Mouse (Mus musculus) limb, embryonic 13.5 days (tissue): ENCODE measurements around the gene Dis3l2. TPM values are rescaled to one million over a fixed set of nuclear protein-coding genes. Genes with fewer than 3 reads are reported as not detected.

Experiments
- ATAC-seq: fragments of 200-750 bp; cut with Nextera tagmentation; 2 replicates; pipeline ENCODE4 v1.8.0; 2017; ENCODE audit warnings: low read depth, moderate number of reproducible peaks, moderate TSS enrichment; ENCODE audit not compliant: low FRiP score
- H3K27ac ChIP-seq: fragments of 300-500 bp; sonication (generic); 2 replicates; pipeline ENCODE4 v1.5.1; 2015; ENCODE audit warnings: inconsistent platforms, mild to moderate bottlenecking, moderate library complexity
- H3K27me3 ChIP-seq: fragments of 300-500 bp; sonication (generic); 2 replicates; pipeline ENCODE4 v1.6.1; 2015; ENCODE audit warnings: mild to moderate bottlenecking, inconsistent platforms
- H3K36me3 ChIP-seq: fragments of 300-500 bp; sonication (generic); 2 replicates; pipeline ENCODE4 v1.6.1; 2015; ENCODE audit warnings: inconsistent platforms, mild to moderate bottlenecking, moderate library complexity
- H3K4me1 ChIP-seq: fragments of 300-500 bp; sonication (generic); 2 replicates; pipeline ENCODE4 v1.6.1; 2015; ENCODE audit warnings: inconsistent platforms
- H3K4me2 ChIP-seq: fragments of 300-500 bp; sonication (generic); replicated peaks from 2 replicates; pipeline ENCODE4 v1.6.1; 2015; ENCODE audit warnings: inconsistent platforms, mild to moderate bottlenecking, moderate library complexity
- H3K4me3 ChIP-seq: fragments of 300-500 bp; sonication (generic); 2 replicates; pipeline ENCODE4 v1.5.1; 2015; ENCODE audit warnings: moderate library complexity, mild to moderate bottlenecking, inconsistent platforms
- H3K9ac ChIP-seq: fragments of 300-500 bp; sonication (generic); 2 replicates; pipeline ENCODE4 v1.6.1; 2015; ENCODE audit warnings: mild to moderate bottlenecking, inconsistent platforms
- H3K9me3 ChIP-seq: fragments of 300-500 bp; sonication (generic); 2 replicates; pipeline ENCODE4 v1.6.1; 2016; ENCODE audit warnings: inconsistent platforms
- WGBS: fragments of 180-500 bp; shearing (Covaris S2); methylation state at CpG from one replicate; pipeline ENCODE4 v1.1.7; 2015; 5-methylcytosine and 5-hydroxymethylcytosine counted together
- polyA plus RNA-seq: library from polyadenylated mRNA; unstranded; fragments of >200 nt; fragmentation: Nextera tagmentation; extraction: Ambion mirVana; gene quantifications from 2 replicates; pipeline ENCODE4 v1.2.1, GENCODE M21; 2015

Dis3l2 gene
- polyA plus RNA-seq, 1 experiment from 2014 or later, result 28.6 TPM

- Histone ChIP-seq H3K9me3 (no peaks in the 10 kb centered on the region; the same call in 1 of the 2 replicates), H3K4me1 (peaks cover 5% of the 10 kb centered on the region), H3K36me3 (peaks cover 6% of the 10 kb centered on the region), H3K9ac (no peak overlapping the region), H3K27ac (no peak overlapping the region), H3K4me2 (no peak overlapping the region), H3K27me3 (no peaks in the 10 kb centered on the region), H3K4me3 (no peak overlapping the region)
- ATAC-seq, result no peak
- WGBS, result 57% methylated on average over 2 of the region's 2 CpGs
Observed at GRCm38 (mm10) chr1:87003169-87003552, 299.6 kb downstream of the Dis3l2 start.

- H3K9me3 ChIP-seq, result no peaks in the 10 kb centered on the region; the same call in 1 of the 2 replicates
- H3K9ac ChIP-seq, result no peak overlapping the region
- H3K4me3 ChIP-seq, result no peak overlapping the region
- H3K4me1 ChIP-seq, result peaks cover 15% of the 10 kb centered on the region
- H3K36me3 ChIP-seq, result peaks cover 6% of the 10 kb centered on the region; the same call in 1 of the 2 replicates
- H3K27me3 ChIP-seq, result no peaks in the 10 kb centered on the region
- ATAC-seq, result no peak
- H3K4me2 ChIP-seq, result no peak overlapping the region
- 90% methylated on average over 1 of the region's 1 CpGs for WGBS
- no peak overlapping the region for H3K27ac ChIP-seq
Observed at GRCm38 (mm10) chr1:87006425-87006824, 302.8 kb downstream of the Dis3l2 start.

GRCm38 (mm10) chr1:87008211-87008610 lies 304.6 kb downstream of the Dis3l2 start:
- Histone ChIP-seq H3K27ac (no peak overlapping the region), H3K4me3 (no peak overlapping the region), H3K4me2 (no peak overlapping the region), H3K9ac (no peak overlapping the region), H3K27me3 (no peaks in the 10 kb centered on the region), H3K9me3 (no peaks in the 10 kb centered on the region; the same call in 1 of the 2 replicates), H3K4me1 (peaks cover 23% of the 10 kb centered on the region), H3K36me3 (peaks cover 6% of the 10 kb centered on the region; the same call in 1 of the 2 replicates)
- WGBS, result 11% methylated on average over 1 of the region's 1 CpGs
- no peak for ATAC-seq

- Histone ChIP-seq H3K9ac (no peak overlapping the region), H3K4me1 (peaks cover 23% of the 10 kb centered on the region), H3K4me2 (no peak overlapping the region), H3K36me3 (peaks cover 6% of the 10 kb centered on the region; the same call in 1 of the 2 replicates), H3K9me3 (no peaks in the 10 kb centered on the region; the same call in 1 of the 2 replicates), H3K27ac (no peak overlapping the region), H3K27me3 (no peaks in the 10 kb centered on the region), H3K4me3 (no peak overlapping the region)
- WGBS, result 81% methylated on average over 3 of the region's 3 CpGs
- ATAC-seq, result no peak
Observed at GRCm38 (mm10) chr1:87009156-87009555, 305.5 kb downstream of the Dis3l2 start.

- no peak overlapping the region for H3K4me2 ChIP-seq
- WGBS, result 60% methylated on average over 12 of the region's 12 CpGs
- no peak overlapping the region for H3K4me3 ChIP-seq
- peaks cover 23% of the 10 kb centered on the region for H3K4me1 ChIP-seq
- H3K9ac ChIP-seq, result no peak overlapping the region
- no peaks in the 10 kb centered on the region for H3K36me3 ChIP-seq
- ATAC-seq, result no peak
- H3K9me3 ChIP-seq, result no peaks in the 10 kb centered on the region
- no peaks in the 10 kb centered on the region for H3K27me3 ChIP-seq
- H3K27ac ChIP-seq, result peak overlapping the region; percentile 65; the same call in 1 of the 2 replicates
Observed at GRCm38 (mm10) chr1:87010629-87011330, 307.2 kb downstream of the Dis3l2 start.

GRCm38 (mm10) chr1:87011718-87012117 lies 308.1 kb downstream of the Dis3l2 start:
- no peaks in the 10 kb centered on the region for H3K27me3 ChIP-seq
- no peak overlapping the region for H3K4me2 ChIP-seq
- H3K36me3 ChIP-seq, result no peaks in the 10 kb centered on the region
- WGBS, result 50% methylated on average over 3 of the region's 3 CpGs
- no peak overlapping the region for H3K9ac ChIP-seq
- peak; percentile 76; the same call in 1 of the 2 replicates for ATAC-seq
- no peaks in the 10 kb centered on the region for H3K9me3 ChIP-seq
- H3K27ac ChIP-seq, result peak overlapping the region; percentile 55; the same call in 1 of the 2 replicates
- peaks cover 23% of the 10 kb centered on the region for H3K4me1 ChIP-seq
- no peak overlapping the region for H3K4me3 ChIP-seq

- H3K4me3 ChIP-seq, result no peak overlapping the region
- 89% methylated on average over 2 of the region's 2 CpGs for WGBS
- no peaks in the 10 kb centered on the region for H3K36me3 ChIP-seq
- no peaks in the 10 kb centered on the region for H3K9me3 ChIP-seq
- H3K4me2 ChIP-seq, result no peak overlapping the region
- no peaks in the 10 kb centered on the region for H3K27me3 ChIP-seq
- no peak for ATAC-seq
- no peak overlapping the region for H3K9ac ChIP-seq
- no peak overlapping the region for H3K27ac ChIP-seq
- peaks cover 23% of the 10 kb centered on the region for H3K4me1 ChIP-seq
Observed at GRCm38 (mm10) chr1:87012606-87013005, 309.0 kb downstream of the Dis3l2 start.

GRCm38 (mm10) chr1:87020714-87021113 lies 317.1 kb downstream of the Dis3l2 start:
- 80% methylated on average over 5 of the region's 5 CpGs for WGBS
- no peak overlapping the region for H3K27ac ChIP-seq

GRCm38 (mm10) chr1:87021584-87021983 lies 318.0 kb downstream of the Dis3l2 start:
- H3K27me3 ChIP-seq, result no peaks in the 10 kb centered on the region
- no peak overlapping the region for H3K27ac ChIP-seq
- ATAC-seq, result no peak
- no peak overlapping the region for H3K4me2 ChIP-seq
- H3K9ac ChIP-seq, result no peak overlapping the region
- H3K4me1 ChIP-seq, result no peaks in the 10 kb centered on the region
- WGBS, result 84% methylated on average over 3 of the region's 3 CpGs
- peaks cover 27% of the 10 kb centered on the region for H3K36me3 ChIP-seq
- no peaks in the 10 kb centered on the region for H3K9me3 ChIP-seq
- H3K4me3 ChIP-seq, result no peak overlapping the region

More at GRCm38 (mm10) chr1:87020714-87021113, 317.1 kb downstream of the Dis3l2 start:
- H3K4me3 ChIP-seq, result no peak overlapping the region
- H3K36me3 ChIP-seq, result peaks cover 27% of the 10 kb centered on the region
- no peak overlapping the region for H3K4me2 ChIP-seq
- H3K9me3 ChIP-seq, result no peaks in the 10 kb centered on the region
- no peak overlapping the region for H3K9ac ChIP-seq
- no peaks in the 10 kb centered on the region for H3K4me1 ChIP-seq
- H3K27me3 ChIP-seq, result no peaks in the 10 kb centered on the region
- ATAC-seq, result no peak

- no peaks in the 10 kb centered on the region for H3K9me3 ChIP-seq
- H3K27ac ChIP-seq, result no peak overlapping the region
- no peak overlapping the region for H3K4me3 ChIP-seq
- WGBS, result 82% methylated on average over 6 of the region's 6 CpGs
- peaks cover 27% of the 10 kb centered on the region for H3K36me3 ChIP-seq
- H3K4me1 ChIP-seq, result no peaks in the 10 kb centered on the region; the same call in 1 of the 2 replicates
- no peak overlapping the region for H3K4me2 ChIP-seq
- no peak for ATAC-seq
- H3K27me3 ChIP-seq, result no peaks in the 10 kb centered on the region
- H3K9ac ChIP-seq, result no peak overlapping the region
Observed at GRCm38 (mm10) chr1:87023291-87024170, 319.9 kb downstream of the Dis3l2 start.

- Histone ChIP-seq H3K9me3 (no peaks in the 10 kb centered on the region), H3K36me3 (peaks cover 27% of the 10 kb centered on the region), H3K4me1 (peaks cover 11% of the 10 kb centered on the region), H3K27me3 (no peaks in the 10 kb centered on the region), H3K4me3 (no peak overlapping the region), H3K9ac (no peak overlapping the region), H3K4me2 (no peak overlapping the region), H3K27ac (no peak overlapping the region)
- no peak for ATAC-seq
- 100% methylated on average over 1 of the region's 1 CpGs for WGBS
Observed at GRCm38 (mm10) chr1:87025021-87025420, 321.4 kb downstream of the Dis3l2 start.

GRCm38 (mm10) chr1:87028786-87029185 lies 325.2 kb downstream of the Dis3l2 start:
- Histone ChIP-seq H3K4me2 (no peak overlapping the region), H3K4me1 (peaks cover 41% of the 10 kb centered on the region), H3K36me3 (peaks cover 3% of the 10 kb centered on the region; the same call in 1 of the 2 replicates), H3K4me3 (no peak overlapping the region), H3K9me3 (no peaks in the 10 kb centered on the region), H3K9ac (no peak overlapping the region), H3K27me3 (no peaks in the 10 kb centered on the region), H3K27ac (no peak overlapping the region)
- no peak for ATAC-seq
- 45% methylated on average over 2 of the region's 2 CpGs for WGBS
